Mouse (Mus musculus) thymus, postnatal 10 days (tissue): Measurements from ENCODE around the gene Mapkbp1.

Source experiments
- DNase-seq, 2 experiments: peaks; one replicate each; pipeline ENCODE4 v3.0.0; 2021; ENCODE audit warnings: low spot score in 2 of 2

Mapkbp1 gene

GRCm38 (mm10) chr2:120049632-120050274 lies 77.3 kb downstream of the Mapkbp1 start:
- DNase-seq, result no peak

GRCm38 (mm10) chr2:120051405-120051804 lies 78.9 kb downstream of the Mapkbp1 start:
- DNase-seq, result no peak

DNA sequence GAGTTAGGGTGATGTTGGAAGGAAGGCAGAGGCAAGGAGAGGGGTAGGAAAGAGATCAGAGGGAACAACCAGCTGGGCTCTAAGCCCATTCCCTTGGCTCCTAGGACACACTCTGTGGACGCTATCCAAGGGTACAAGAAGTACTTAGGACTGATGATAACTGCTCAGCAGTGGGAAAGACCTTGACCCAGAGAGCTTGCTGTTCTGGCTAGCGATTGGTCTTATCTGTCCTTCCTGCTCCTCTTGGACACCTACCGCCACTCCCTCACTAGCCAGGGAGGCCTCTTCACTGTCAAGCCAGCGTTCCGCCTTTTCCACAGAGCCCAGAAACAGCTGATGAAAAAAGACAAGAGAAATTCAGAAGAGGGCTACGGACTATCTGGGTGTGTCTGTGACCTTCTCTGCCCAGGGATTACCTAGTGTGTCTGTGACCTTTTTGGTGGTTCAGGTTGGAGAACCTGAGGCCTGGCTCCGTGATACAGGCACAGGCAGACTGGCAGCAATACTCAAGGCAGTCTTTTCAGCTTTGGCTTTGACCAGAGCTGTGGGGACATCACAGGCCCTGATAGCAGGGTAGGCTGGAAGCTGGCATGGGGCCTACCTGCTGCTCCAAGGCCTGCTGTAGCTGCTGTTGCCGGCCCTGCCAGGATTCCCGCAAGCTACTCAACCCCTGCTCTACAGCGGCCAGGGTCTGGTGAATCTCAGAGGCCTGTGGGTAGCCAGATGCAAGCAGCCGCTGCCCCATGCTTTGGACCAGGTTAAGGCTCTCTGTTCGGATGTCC lies 82.5 kb downstream of the Mapkbp1 start:
- no peak for DNase-seq

DNA sequence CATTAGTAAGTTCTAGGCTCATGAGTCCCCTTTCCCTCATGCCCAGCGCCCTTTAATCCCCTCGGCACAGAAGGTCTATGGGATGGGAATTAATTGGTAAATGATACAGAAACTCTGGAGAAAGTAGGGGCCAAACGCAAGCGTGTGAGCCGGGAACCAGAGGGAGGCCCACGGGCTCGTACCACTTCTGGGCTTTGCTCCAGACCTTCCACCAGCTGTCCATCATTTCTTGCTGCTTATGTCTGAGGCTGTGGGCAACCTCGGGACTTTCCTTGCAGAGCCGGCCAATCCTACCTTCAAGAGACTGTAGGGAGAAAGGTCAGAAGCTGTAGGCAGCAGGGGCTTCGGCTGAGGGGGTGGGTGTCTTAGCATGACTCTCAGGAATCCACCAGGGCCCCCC lies 83.4 kb downstream of the Mapkbp1 start:
- no peak for DNase-seq

DNA sequence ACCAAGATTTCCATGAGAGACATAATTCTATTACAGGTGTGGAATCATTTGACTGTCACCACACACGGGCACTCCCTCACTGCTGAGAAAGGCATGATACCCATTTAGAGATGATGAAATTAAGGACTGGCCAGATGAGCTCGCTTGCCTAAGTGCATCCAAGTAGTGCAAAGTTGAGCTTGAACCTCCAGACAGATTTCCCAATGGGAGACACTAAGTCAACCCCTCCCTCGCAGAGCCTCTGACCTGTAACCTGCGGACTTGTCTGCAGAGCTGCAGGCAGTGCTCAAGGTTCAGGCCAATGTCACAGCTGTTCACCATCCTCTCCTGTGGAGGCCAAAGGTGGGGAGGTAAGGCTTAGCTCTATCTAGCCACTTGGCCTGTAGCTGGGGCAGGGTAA lies 86.3 kb downstream of the Mapkbp1 start:
- no peak for DNase-seq

DNA sequence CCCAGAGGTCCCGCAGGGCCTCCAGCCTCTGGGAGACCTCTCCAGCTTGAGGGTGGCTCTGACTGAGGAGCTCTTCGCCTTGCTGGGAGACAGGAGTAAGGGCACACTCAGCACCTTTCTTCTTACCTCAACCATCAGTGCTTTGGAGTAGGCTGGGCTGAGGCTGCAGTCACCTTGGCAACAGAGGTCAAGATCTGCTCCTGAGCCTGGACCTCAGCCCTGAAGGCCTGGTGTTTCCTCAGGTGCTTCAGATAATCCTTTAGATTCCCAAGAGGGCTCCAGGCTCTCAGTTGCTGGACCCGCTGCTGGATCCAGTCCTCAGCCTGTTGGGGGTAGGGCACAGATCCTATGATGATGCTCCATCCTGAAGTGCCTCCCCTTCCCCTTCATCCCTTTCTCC lies 87.0 kb downstream of the Mapkbp1 start:
- no peak for DNase-seq

DNA sequence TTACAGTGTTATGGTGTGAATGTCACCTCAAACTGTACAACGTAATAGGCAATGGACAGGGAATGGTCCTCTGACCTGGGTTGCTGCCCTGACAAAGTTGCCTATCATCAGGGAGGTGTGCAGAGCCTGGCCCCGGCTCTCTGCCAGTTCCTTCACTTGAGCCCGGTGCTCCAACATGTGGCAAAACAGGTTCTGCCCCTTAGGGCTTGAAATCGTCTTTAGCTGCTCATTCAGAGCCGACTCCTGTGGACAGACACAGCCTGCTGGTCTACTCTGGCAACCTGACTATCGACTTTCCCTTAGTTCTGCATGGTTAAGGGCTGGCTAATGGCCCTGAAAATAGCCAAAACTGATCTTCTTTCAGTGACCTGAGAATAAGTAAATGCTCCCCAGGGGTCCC lies 87.7 kb downstream of the Mapkbp1 start:
- DNase-seq, result no peak

DNA sequence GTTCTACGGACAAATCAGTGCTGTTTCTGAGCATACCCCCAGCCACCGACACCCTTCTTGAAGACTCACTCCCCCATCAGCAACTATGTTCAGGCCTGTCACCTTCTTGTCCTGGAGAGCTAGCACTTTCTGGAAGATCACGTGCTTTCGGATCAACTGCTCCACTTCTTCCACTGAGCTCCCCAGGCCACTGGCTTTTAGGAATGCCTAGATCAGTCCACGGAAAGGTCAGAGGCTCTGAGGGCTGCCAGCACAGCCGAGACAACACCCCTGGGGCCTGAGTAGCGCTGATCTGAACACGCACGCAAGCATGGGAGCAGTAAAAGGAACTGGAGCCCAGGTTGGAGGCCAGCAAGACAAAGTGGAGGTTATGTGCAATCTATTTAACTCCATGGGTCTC lies 88.2 kb downstream of the Mapkbp1 start:
- no peak for DNase-seq

- DNase-seq, result no peak
Observed at GRCm38 (mm10) chr2:120062248-120062647, 89.7 kb downstream of the Mapkbp1 start.

DNA sequence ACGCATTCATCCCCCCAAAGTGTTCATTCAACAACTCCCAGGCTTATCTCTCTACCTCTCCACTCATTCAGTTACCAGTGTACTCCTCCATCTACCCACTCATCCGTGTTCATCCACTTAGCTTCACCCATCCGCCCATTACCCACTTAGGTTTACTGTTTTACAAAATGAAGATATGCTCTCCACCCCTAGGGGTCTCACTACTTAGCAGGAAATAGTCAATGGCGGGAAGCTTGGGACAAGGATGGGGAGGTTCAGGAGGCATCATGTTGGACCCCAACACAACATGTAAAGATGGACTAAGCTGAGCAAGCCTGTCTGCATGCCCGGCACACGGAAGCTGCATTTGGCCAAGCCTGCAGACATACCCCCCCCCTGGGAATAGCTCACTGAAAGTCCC lies 92.1 kb downstream of the Mapkbp1 start:
- no peak for DNase-seq

DNA sequence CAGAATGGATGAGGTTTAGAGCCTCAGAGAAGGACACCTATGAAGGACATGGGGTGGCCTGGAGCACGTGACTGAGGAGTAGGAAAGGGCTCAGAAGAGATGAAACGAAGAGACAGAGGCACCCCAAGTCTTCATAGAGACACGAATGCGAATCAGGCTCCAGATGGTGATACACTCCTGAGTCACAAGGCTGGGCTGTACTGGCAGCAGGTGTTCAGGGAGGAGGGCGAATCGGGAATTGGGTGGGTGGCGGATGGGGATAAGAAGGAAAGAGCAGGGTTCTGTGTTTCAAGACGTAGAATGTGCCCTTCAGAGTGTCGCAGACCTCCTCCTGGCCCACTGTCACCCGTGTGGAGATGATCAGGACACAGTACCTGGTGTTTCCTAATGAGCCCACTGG lies 92.7 kb downstream of the Mapkbp1 start:
- DNase-seq, result no peak

GRCm38 (mm10) chr2:120066224-120066623 lies 93.7 kb downstream of the Mapkbp1 start:
- no peak for DNase-seq

GRCm38 (mm10) chr2:120068555-120069465 lies 96.3 kb downstream of the Mapkbp1 start:
- DNase-seq, result no peak

- DNase-seq, result no peak
Observed at GRCm38 (mm10) chr2:120069466-120069990, 97.0 kb downstream of the Mapkbp1 start.

DNA sequence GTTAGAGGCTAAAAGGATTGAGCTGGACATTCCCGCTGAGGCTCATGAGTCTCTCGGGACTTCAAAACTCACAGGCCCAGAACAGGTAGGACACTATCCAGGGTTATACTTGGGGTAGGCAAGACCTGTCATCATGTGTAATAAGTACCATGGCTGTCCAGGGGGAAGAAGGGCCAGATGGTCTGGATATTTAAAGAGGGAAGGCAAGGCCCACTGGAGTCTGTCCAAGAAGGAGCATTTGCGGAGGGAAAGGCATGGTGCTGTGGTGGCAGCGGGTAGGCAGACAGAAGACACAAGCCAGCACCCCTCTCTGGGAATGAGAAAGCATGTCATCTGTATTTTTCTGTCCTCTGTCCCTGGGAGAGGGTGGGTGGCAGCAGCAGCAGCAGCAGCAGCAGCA lies 101.6 kb downstream of the Mapkbp1 start:
- DNase-seq, result no peak

GRCm38 (mm10) chr2:120076076-120076705 lies 103.7 kb downstream of the Mapkbp1 start:
- peak; percentile 11 to 58 for DNase-seq
